Mouse (Mus musculus) adrenal gland, postnatal 4 days (tissue): Measurements from ENCODE around the gene Adamtsl5. TPM values are rescaled to one million over a fixed set of nuclear protein-coding genes. Genes with fewer than 3 reads are reported as not detected.

Experiments
- DNase-seq, 2 experiments: peaks; one replicate each; pipeline ENCODE4 v3.0.0; 2021 to 2022; ENCODE audit warnings: low spot score in 2 of 2, mixed read lengths in 2 of 2
- microRNA-seq: library from miRNA; unstranded; fragments of <30 nt; microRNA quantifications from one replicate; pipeline ENCODE4 v1.2.0, GENCODE M21; 2021
- total RNA-seq, 2 experiments: library from RNA; stranded (reverse); gene quantifications; 2 replicates each; pipeline ENCODE4 v1.2.3; 2021

The Adamtsl5 gene
- total RNA-seq, 2 experiments from 2014 or later = 12.8 to 13.2 TPM

GRCm38 (mm10) chr10:80297526-80298133 lies 50.6 kb downstream of the Adamtsl5 start:
- no peak for DNase-seq

GRCm38 (mm10) chr10:80296824-80297223 lies 51.4 kb downstream of the Adamtsl5 start:
- DNase-seq = no peak

- DNase-seq = peak in 1 of 2 experiments; percentile 54
These were observed 52.4 kb downstream of the Adamtsl5 start, which contains the start of gene Apc2 for GRCm38 (mm10) chr10:80295618-80296425. Gene Apc2, plus strand, starts transcription at chr10:80295977.

- DNase-seq = no peak
These were observed 53.4 kb downstream of the Adamtsl5 start for GRCm38 (mm10) chr10:80294788-80295303.

- no peak for DNase-seq
These were observed 53.9 kb downstream of the Adamtsl5 start for GRCm38 (mm10) chr10:80294311-80294710.

- DNase-seq = no peak
These were observed 54.9 kb downstream of the Adamtsl5 start for GRCm38 (mm10) chr10:80293325-80293724.

GRCm38 (mm10) chr10:80292251-80293146 lies 55.7 kb downstream of the Adamtsl5 start, which contains the start of gene Rps15:
Gene Rps15, plus strand, starts transcription at chr10:80292453.
- peak; percentile 88 to 89 for DNase-seq

Small RNAs within 50 kb of the gene (microRNA-seq; reads per million reads assigned to microRNA genes)
- not detected for gene Gm22721

Other genes starting within 250 kb of the Adamtsl5 start
- gene Sbno2, start 242.8 kb downstream of the Adamtsl5 start, total RNA-seq = 10 to 100 TPM; 51.7 to 53.2 TPM
- gene Stk11, start 232.6 kb downstream of the Adamtsl5 start, total RNA-seq = 100 to 1,000 TPM; 130 to 139 TPM
- 100 to 1,000 TPM; 401 to 425 TPM for gene Atp5d, start 209.8 kb downstream of the Adamtsl5 start, total RNA-seq
- 10 to 100 TPM; 49.1 to 72.7 TPM for gene Cbarp, start 207.6 kb downstream of the Adamtsl5 start, total RNA-seq
- 100 to 1,000 TPM; 113 to 124 TPM for gene Midn, start 200.1 kb downstream of the Adamtsl5 start, total RNA-seq
- gene Cirbp, start 182.4 kb downstream of the Adamtsl5 start, total RNA-seq = 100 to 1,000 TPM; 296 to 322 TPM
- gene 1600002K03Rik, start 175.5 kb downstream of the Adamtsl5 start, total RNA-seq = 1 to 10 TPM; 7.5 to 8.8 TPM
- gene Efna2, start 168.9 kb downstream of the Adamtsl5 start, total RNA-seq = 1 to 10 TPM; 6.5 to 7.5 TPM
- 10 to 100 TPM; 48.9 to 50.4 TPM for gene Mum1, start 122.0 kb downstream of the Adamtsl5 start, total RNA-seq
- gene Ndufs7, start 99.3 kb downstream of the Adamtsl5 start, total RNA-seq = 100 to 1,000 TPM; 208 to 225 TPM
- 100 to 1,000 TPM; 181 to 214 TPM for gene Gamt, start 87.4 kb downstream of the Adamtsl5 start, total RNA-seq
- gene Dazap1, start 86.9 kb downstream of the Adamtsl5 start, total RNA-seq = 100 to 1,000 TPM; 180 to 181 TPM
- gene Rps15, start 56.0 kb downstream of the Adamtsl5 start, total RNA-seq = 1,000 to 10,000 TPM; 1,413 to 1,504 TPM
- gene Apc2, start 52.4 kb downstream of the Adamtsl5 start, total RNA-seq = 10 to 100 TPM in 1 of 2 experiments, 1 to 10 TPM in 1; 9.9 to 10.4 TPM
- gene 2310011J03Rik, start 27.9 kb downstream of the Adamtsl5 start, total RNA-seq = 10 to 100 TPM; 30.8 to 31.2 TPM
- 1 to 10 TPM; 7.7 to 7.8 TPM for gene Pcsk4, start 18.9 kb downstream of the Adamtsl5 start, total RNA-seq
- gene Reep6, start 18.5 kb downstream of the Adamtsl5 start, total RNA-seq = 10 to 100 TPM; 13.1 to 26.7 TPM
- under 1 TPM in 1 of 2 experiments, not detected in 1; 0.36 TPM for gene Plk5, start 8.0 kb upstream of the Adamtsl5 start, total RNA-seq
- gene Mex3d, start 39.2 kb upstream of the Adamtsl5 start, total RNA-seq = 10 to 100 TPM; 25.4 to 26.7 TPM
- gene Mbd3, start 51.1 kb upstream of the Adamtsl5 start, total RNA-seq = 100 to 1,000 TPM; 142 to 147 TPM
- 100 to 1,000 TPM; 535 to 613 TPM for gene Uqcr11, start 58.4 kb upstream of the Adamtsl5 start, total RNA-seq
- 100 to 1,000 TPM; 112 to 116 TPM for gene Tcf3, start 85.2 kb upstream of the Adamtsl5 start, total RNA-seq
- gene Onecut3, start 146.4 kb upstream of the Adamtsl5 start, total RNA-seq = not detected
- under 1 TPM; 0.50 to 0.82 TPM for gene Atp8b3, start 190.7 kb upstream of the Adamtsl5 start, total RNA-seq
- 10 to 100 TPM; 71.7 to 78.9 TPM for gene Rexo1, start 213.1 kb upstream of the Adamtsl5 start, total RNA-seq
- 10 to 100 TPM; 14.2 to 16.5 TPM for gene Klf16, start 228.9 kb upstream of the Adamtsl5 start, total RNA-seq
- gene Abhd17a, start 241.9 kb upstream of the Adamtsl5 start, total RNA-seq = 100 to 1,000 TPM; 106 to 112 TPM